In genomic region chr5:73241332-73241731, GRCm38 (mm10) we compare ENCODE assay signal across 14 mouse cellular contexts. TPM values are rescaled to one million over a fixed set of nuclear protein-coding genes. Genes with fewer than 3 reads are reported as not detected.
A peak's percentile ranks its signal among the peaks of the same experiment; 100 is the strongest.
DNase-seq lines count a peak whose midpoint lies in the region; ATAC-seq lines count a peak whose summit lies in the region.
"Had no signal": no experiment of that assay in that cellular context is flagged by ENCODE, and none has a peak within 500 bp of the region (broad histone marks: within the 10 kb centered on the region; RNA-seq: fewer than 3 reads in every experiment).

No protein-coding gene starts in this region.

- H3K4me1 ChIP-seq in forebrain, embryonic 11.5 days (replicated peaks; ENCODE audit: control insufficient read depth, insufficient read depth, low read length): peaks cover 4% of the 10 kb centered on the region; the same call in 1 of the 2 replicates
- peaks cover 16% of the 10 kb centered on the region for H3K4me1 ChIP-seq in forebrain, embryonic 14.5 days (ENCODE audit: control insufficient read depth, insufficient read depth, low read length)
- H3K4me1 ChIP-seq in midbrain, embryonic 14.5 days (ENCODE audit: control insufficient read depth, insufficient read depth, low read length): peaks cover 9% of the 10 kb centered on the region; the same call in 1 of the 2 replicates

- H3K4me3 ChIP-seq in forebrain, embryonic 11.5 days (ENCODE audit: low read depth, low read length): no peak overlapping the region
- H3K4me3 ChIP-seq in forebrain, embryonic 14.5 days (ENCODE audit: low read depth, low read length): no peak overlapping the region
- H3K4me3 ChIP-seq in midbrain, embryonic 14.5 days (replicated peaks; ENCODE audit: low read depth, low read length): no peak overlapping the region
- H3K4me3 ChIP-seq: left cerebral cortex, adult 2 months had no signal

- H3K9ac ChIP-seq in forebrain, embryonic 11.5 days (ENCODE audit: low read length): no peak overlapping the region
- H3K9ac ChIP-seq in forebrain, embryonic 14.5 days (ENCODE audit: low read length): no peak overlapping the region
- H3K9ac ChIP-seq in midbrain, embryonic 14.5 days (replicated peaks; ENCODE audit: low read length): no peak overlapping the region

- H3K27ac ChIP-seq in forebrain, embryonic 11.5 days (ENCODE audit: low read depth, low read length): no peak overlapping the region
- H3K27ac ChIP-seq in forebrain, embryonic 14.5 days (ENCODE audit: low read depth, low read length): no peak overlapping the region
- H3K27ac ChIP-seq in midbrain, embryonic 14.5 days (replicated peaks; ENCODE audit: low read depth, low read length): no peak overlapping the region
- H3K27ac ChIP-seq: left cerebral cortex, adult 2 months had no signal

- ATAC-seq in forebrain, embryonic 11.5 days (replicated peaks; ENCODE audit: low FRiP score): no peak
- no peak for ATAC-seq in forebrain, embryonic 14.5 days
- ATAC-seq in CD4-positive, CD25-positive, alpha-beta regulatory T cell, adult 4 months: peak; percentile 83
- ATAC-seq in neutrophil, adult 5-6 weeks (ENCODE audit: extremely low read depth, insufficient number of reproducible peaks, low FRiP score, poor library complexity, severe bottlenecking): peak; percentile 34
- no peak for ATAC-seq in megakaryocyte-erythroid progenitor cell, adult 5-6 weeks (replicated peaks; ENCODE audit: low FRiP score, low TSS enrichment, poor library complexity, severe bottlenecking)
- no peak for ATAC-seq in midbrain, embryonic 14.5 days (ENCODE audit: low FRiP score, low TSS enrichment)
- ATAC-seq: intestine, postnatal 0 days; midbrain, embryonic 16.5 days had no signal

- no peak overlapping the region for H3K4me2 ChIP-seq in forebrain, embryonic 11.5 days (ENCODE audit: low read depth, low read length, severe bottlenecking)
- no peak overlapping the region for H3K4me2 ChIP-seq in forebrain, embryonic 14.5 days (ENCODE audit: low read length)
- no peak overlapping the region for H3K4me2 ChIP-seq in midbrain, embryonic 14.5 days (ENCODE audit: low read length)

- no peaks in the 10 kb centered on the region for H3K36me3 ChIP-seq in forebrain, embryonic 11.5 days (ENCODE audit: control insufficient read depth, insufficient read depth, low read length)
- H3K36me3 ChIP-seq in forebrain, embryonic 14.5 days (ENCODE audit: control insufficient read depth, insufficient read depth, low read length): no peaks in the 10 kb centered on the region
- H3K36me3 ChIP-seq in midbrain, embryonic 14.5 days (ENCODE audit: control insufficient read depth, insufficient read depth, low read length): no peaks in the 10 kb centered on the region

- no peaks in the 10 kb centered on the region for H3K9me3 ChIP-seq in forebrain, embryonic 11.5 days (ENCODE audit: control insufficient read depth, low read length)
- H3K9me3 ChIP-seq in forebrain, embryonic 14.5 days (replicated peaks; ENCODE audit: control insufficient read depth, low read length): no peaks in the 10 kb centered on the region
- H3K9me3 ChIP-seq in midbrain, embryonic 14.5 days (ENCODE audit: control insufficient read depth, low read length): no peaks in the 10 kb centered on the region

- H3K27me3 ChIP-seq in forebrain, embryonic 11.5 days (ENCODE audit: control insufficient read depth, insufficient read depth, low read length): no peaks in the 10 kb centered on the region
- no peaks in the 10 kb centered on the region for H3K27me3 ChIP-seq in forebrain, embryonic 14.5 days (replicated peaks; ENCODE audit: control insufficient read depth, insufficient read depth, low read length)
- no peaks in the 10 kb centered on the region for H3K27me3 ChIP-seq in midbrain, embryonic 14.5 days (ENCODE audit: control insufficient read depth, insufficient read depth, low read length)

- WGBS in forebrain, embryonic 11.5 days: 86% methylated on average over 10 of the region's 10 CpGs
- 90% methylated on average over 10 of the region's 10 CpGs for WGBS in forebrain, embryonic 14.5 days
- WGBS in midbrain, embryonic 14.5 days: 89% methylated on average over 10 of the region's 10 CpGs

- peak; percentile 33 for DNase-seq in forebrain, embryonic 11.5 days (ENCODE audit: low spot score)
- no peak for DNase-seq in forebrain, embryonic 14.5 days (ENCODE audit: low spot score)
- DNase-seq in induced T-regulatory cell, adult 2 months (ENCODE audit: low read depth): peak; percentile 66
- no peak for DNase-seq in midbrain, embryonic 14.5 days
- no peak for DNase-seq in urinary bladder, postnatal 14 days (ENCODE audit: low spot score)
- DNase-seq: heart, adult 11 months; kidney, postnatal 36 days; lung, postnatal 10 days had no signal

RNA-seq across cellular contexts. Expression of gene Fryl, which starts 15.1 kb away (rescaled TPM):
- 48.0 and 49.6 TPM in 2 replicates for polyA plus RNA-seq in forebrain, embryonic 11.5 days (2014; fragmentation: Nextera tagmentation; extraction: Ambion mirVana)
- 32.4 and 35.6 TPM in 2 replicates for polyA plus RNA-seq in forebrain, embryonic 14.5 days (2014; fragmentation: Nextera tagmentation; extraction: Ambion mirVana)
- 100 to 1,000 TPM; 101 TPM for polyA plus RNA-seq in CD4-positive, CD25-positive, alpha-beta regulatory T cell, adult 4 months (2017; shearing (Covaris generic))
- total RNA-seq in neutrophil, adult 5-6 weeks (2017): 144 and 156 TPM in 2 replicates
- 96.9 and 132 TPM in 2 replicates for total RNA-seq in megakaryocyte-erythroid progenitor cell, adult 5-6 weeks (2014; fragmentation: Nextera tagmentation)
- 45.9 and 90.8 TPM in 2 replicates for total RNA-seq in megakaryocyte-erythroid progenitor cell, adult 5-6 weeks (2017)
- polyA plus RNA-seq in midbrain, embryonic 14.5 days (2014; fragmentation: Nextera tagmentation; extraction: Ambion mirVana): 45.3 and 48.5 TPM in 2 replicates

RNA-seq across cellular contexts. Expression of gene Ociad1, which starts 51.3 kb away (rescaled TPM):
- 143 and 144 TPM in 2 replicates for polyA plus RNA-seq in forebrain, embryonic 11.5 days (2014; fragmentation: Nextera tagmentation; extraction: Ambion mirVana)
- 196 and 211 TPM in 2 replicates for polyA plus RNA-seq in forebrain, embryonic 14.5 days (2014; fragmentation: Nextera tagmentation; extraction: Ambion mirVana)
- 100 to 1,000 TPM; 171 to 260 TPM for polyA plus RNA-seq in CD4-positive, CD25-positive, alpha-beta regulatory T cell, adult 4 months (2017; shearing (Covaris generic))
- total RNA-seq in neutrophil, adult 5-6 weeks (2017): 203 and 209 TPM in 2 replicates
- 223 and 270 TPM in 2 replicates for total RNA-seq in megakaryocyte-erythroid progenitor cell, adult 5-6 weeks (2014; fragmentation: Nextera tagmentation)
- 192 and 410 TPM in 2 replicates for total RNA-seq in megakaryocyte-erythroid progenitor cell, adult 5-6 weeks (2017)
- 207 and 269 TPM in 2 replicates for polyA plus RNA-seq in midbrain, embryonic 14.5 days (2014; fragmentation: Nextera tagmentation; extraction: Ambion mirVana)

Comparison
In these comparisons a context has a peak if more than half of its experiments do, and no peak if none do; other contexts are left out.
1. DNase-seq: peak in forebrain, embryonic 11.5 days (single experiment) and induced T-regulatory cell, adult 2 months (single experiment); none in forebrain, embryonic 14.5 days (single experiment), midbrain, embryonic 14.5 days (single experiment) and urinary bladder, postnatal 14 days (single experiment).
2. ATAC-seq: peak in CD4-positive, CD25-positive, alpha-beta regulatory T cell, adult 4 months (single experiment) and neutrophil, adult 5-6 weeks (single experiment); none in forebrain, embryonic 11.5 days (single experiment), forebrain, embryonic 14.5 days (single experiment), megakaryocyte-erythroid progenitor cell, adult 5-6 weeks (single experiment) and midbrain, embryonic 14.5 days (single experiment).